Mouse (Mus musculus) liver, postnatal 0 days (tissue): ENCODE results near the gene Abi3.

Source experiments
- CTCF ChIP-seq: sonication (generic); IDR thresholded peaks from 2 replicates; pipeline ENCODE4 v1.5.1; 2016; ENCODE audit warnings: antibody characterized with exemption, low read depth
- EP300 ChIP-seq: IDR thresholded peaks from 2 replicates; pipeline ENCODE4 v1.6.1; 2016; ENCODE audit warnings: antibody characterized with exemption, low read depth, mild to moderate bottlenecking

GRCm38 (mm10) chr11:95792950-95793509 is 49.2 kb downstream of the Abi3 start:
- TF ChIP-seq EP300 (0 out of 2 replicates have a peak, but pooled peaks have one; percentile 20), CTCF (no peak)
